ENCODE assay signal across 12 mouse cellular contexts in the genomic region with DNA sequence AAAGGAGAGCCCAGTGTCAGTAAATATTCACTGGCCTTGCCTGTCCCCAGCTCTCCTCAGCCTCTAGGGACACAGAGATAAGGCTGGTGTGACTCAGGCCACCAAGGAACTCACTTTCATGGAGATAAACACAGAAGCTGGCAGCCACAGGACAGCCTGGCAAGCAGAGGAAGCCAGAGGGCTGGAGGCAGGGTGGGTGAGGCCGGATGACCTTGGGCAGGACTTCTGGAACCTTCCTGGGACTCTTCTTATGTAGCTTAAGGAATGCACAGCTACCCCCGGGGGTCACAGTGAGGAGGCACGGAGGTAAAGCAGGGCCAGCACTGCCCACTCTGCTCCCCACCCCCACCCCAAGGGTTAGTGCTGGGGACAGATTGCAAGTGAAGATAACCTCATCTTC. TPM values are rescaled to one million over a fixed set of nuclear protein-coding genes. Genes with fewer than 3 reads are reported as not detected.
DNase-seq lines count a peak whose midpoint lies in the region; ATAC-seq and TF ChIP-seq lines count a peak whose summit lies in the region.
"Had no signal": no experiment of that assay in that cellular context is flagged by ENCODE, and none has a peak within 500 bp of the region (broad histone marks: within the 10 kb centered on the region; RNA-seq: fewer than 3 reads in every experiment).

No protein-coding gene starts in this region.

- H3K4me3 ChIP-seq in lung, adult 2 months (replicated peaks; ENCODE audit: extremely low read depth, low read depth, low read length), result no peak overlapping the region
- H3K4me3 ChIP-seq: layer of hippocampus, adult 2 months; midbrain, embryonic 10.5 days; neural tube, embryonic 13.5 days had no signal

- no peak for TF ChIP-seq POLR2A in lung, adult 2 months (IDR thresholded peaks at IDR 0.05; ENCODE audit: borderline replicate concordance, extremely low read depth, low read depth, low read length)

- WGBS in lung, adult 2 months, result 29% methylated on average over 3 of the region's 3 CpGs

- peak; percentile 84 to 88 for DNase-seq in adrenal gland, adult (ENCODE audit: inconsistent age in 2 of 2, low spot score in 1 of 2)
- DNase-seq in adrenal gland, postnatal 4 days (ENCODE audit: low spot score in 2 of 2), result no peak
- DNase-seq in lung, postnatal 36 days, result peak; percentile 49
- DNase-seq in lung, adult 2 months, result no peak
- no peak for DNase-seq in kidney, postnatal 14 days
- no peak for DNase-seq in spleen, postnatal 36 days (ENCODE audit: low spot score in 2 of 2)
- DNase-seq: right cerebral cortex, postnatal 25 days had no signal

- TF ChIP-seq CTCF in lung, adult 2 months (IDR thresholded peaks at IDR 0.05; ENCODE audit: insufficient read depth, low read length), result no peak

- peak; percentile 35 for ATAC-seq in common myeloid progenitor, adult 5-6 weeks (replicated peaks; ENCODE audit: low read depth, poor library complexity, severe bottlenecking)
- ATAC-seq in megakaryocyte-erythroid progenitor cell, adult 5-6 weeks (replicated peaks; ENCODE audit: low FRiP score, low TSS enrichment, poor library complexity, severe bottlenecking), result peak; percentile 69

- H3K4me1 ChIP-seq in lung, adult 2 months (ENCODE audit: control insufficient read depth, insufficient read depth, low read length), result peaks cover 2% of the 10 kb centered on the region; the same call in 1 of the 2 replicates
- H3K4me1 ChIP-seq: midbrain, embryonic 10.5 days; neural tube, embryonic 13.5 days had no signal

RNA-seq across cellular contexts. Expression of gene Tsen2, which starts 43.3 kb away (rescaled TPM):
- total RNA-seq in adrenal gland, postnatal 4 days (2021), result 10 to 100 TPM; 18.4 to 20.7 TPM
- 2.3 and 4.2 TPM in 2 replicates for polyA plus RNA-seq in lung, adult 2 months (2012; rRNA removed)
- 14.7 and 20.9 TPM in 2 replicates for total RNA-seq in common myeloid progenitor, adult 5-6 weeks (2017)
- total RNA-seq in megakaryocyte-erythroid progenitor cell, adult 5-6 weeks (2014; fragmentation: Nextera tagmentation), result 18.7 and 27.8 TPM in 2 replicates
- total RNA-seq in megakaryocyte-erythroid progenitor cell, adult 5-6 weeks (2017), result 31.5 and 35.8 TPM in 2 replicates

Comparison
In these comparisons a context has a peak if more than half of its experiments do, and no peak if none do; other contexts are left out.
1. DNase-seq: peak in adrenal gland, adult (2 of 2) and lung, postnatal 36 days (single experiment); none in adrenal gland, postnatal 4 days (0 of 2), lung, adult 2 months (single experiment), kidney, postnatal 14 days (single experiment) and spleen, postnatal 36 days (0 of 2).